In genomic region chr9:6736411-6736810, GRCm38 (mm10) we compare ENCODE assay signal across 16 mouse cellular contexts.
"Had no signal": no experiment of that assay in that cellular context is flagged by ENCODE, and none has a peak within 500 bp of the region (broad histone marks: within the 10 kb centered on the region; RNA-seq: fewer than 3 reads in every experiment).

No protein-coding gene starts in this region.

- H3K9ac ChIP-seq: lung, embryonic 14.5 days; midbrain, embryonic 13.5 days; neural tube, embryonic 13.5 days; neural tube, embryonic 15.5 days; stomach, embryonic 15.5 days had no signal

- H3K9me3 ChIP-seq: midbrain, embryonic 13.5 days; neural tube, embryonic 13.5 days; neural tube, embryonic 15.5 days; stomach, embryonic 15.5 days had no signal

- H3K27me3 ChIP-seq: midbrain, embryonic 13.5 days; neural tube, embryonic 13.5 days; neural tube, embryonic 15.5 days; stomach, embryonic 15.5 days had no signal

- H3K4me3 ChIP-seq: midbrain, embryonic 13.5 days; myocyte; neural tube, embryonic 13.5 days; neural tube, embryonic 15.5 days; stomach, embryonic 15.5 days had no signal

- ATAC-seq: midbrain, embryonic 13.5 days; midbrain, embryonic 16.5 days had no signal

- DNase-seq: lung, adult 18-20 months; lung, embryonic 14.5 days; lung, postnatal 10 days; lung, postnatal 4 days; right cerebral cortex, postnatal 14 days; thymus, adult 2 months; thymus, postnatal 25 days; thymus, postnatal 4 days had no signal

- H3K4me2 ChIP-seq: lung, embryonic 14.5 days; midbrain, embryonic 11.5 days; midbrain, embryonic 13.5 days; neural tube, embryonic 13.5 days; neural tube, embryonic 15.5 days; stomach, embryonic 15.5 days had no signal

- H3K36me3 ChIP-seq: midbrain, embryonic 13.5 days; neural tube, embryonic 13.5 days; neural tube, embryonic 15.5 days; stomach, embryonic 15.5 days had no signal

- H3K27ac ChIP-seq: midbrain, embryonic 13.5 days; neural tube, embryonic 13.5 days; neural tube, embryonic 15.5 days; stomach, embryonic 15.5 days; stomach, postnatal 0 days had no signal

- H3K4me1 ChIP-seq: midbrain, embryonic 13.5 days; neural tube, embryonic 13.5 days; neural tube, embryonic 15.5 days; stomach, embryonic 15.5 days had no signal
